Mouse (Mus musculus): Measurements from ENCODE around the gene Syngr1.

DNA sequence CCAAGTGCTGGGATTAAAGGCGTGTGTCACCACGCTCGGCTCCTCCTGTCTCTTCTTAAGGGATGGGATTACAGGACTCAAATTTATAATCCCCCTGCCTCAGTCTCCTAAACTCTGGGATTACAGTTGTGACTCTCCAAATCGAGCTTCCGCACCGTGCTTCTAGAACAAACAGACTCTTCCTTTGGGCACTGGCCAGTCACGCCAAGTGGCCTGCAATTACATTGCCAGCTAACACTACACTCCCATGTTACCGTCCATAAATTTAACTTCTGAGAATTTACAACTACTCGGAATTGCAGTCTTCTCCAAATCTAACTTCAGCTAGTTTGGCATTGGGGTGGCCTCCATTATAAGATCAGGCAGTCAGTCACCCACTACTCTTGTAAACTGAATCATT is 41.3 kb downstream of the Syngr1 start:
- no peak for TF ChIP-seq USF1 (IDR thresholded peaks at IDR 0.05; ENCODE audit: low read depth, low read length)
- no peak for TF ChIP-seq ETS1 (conservative IDR thresholded peaks at IDR 0.05; ENCODE audit: low read depth, low read length)
- TF ChIP-seq POLR2A (IDR thresholded peaks at IDR 0.05; ENCODE audit: low read depth, low read length) = no peak
- no peak for TF ChIP-seq EP300 (IDR thresholded peaks at IDR 0.05; ENCODE audit: low read length)
- no peak for TF ChIP-seq ZKSCAN1 (IDR thresholded peaks at IDR 0.05; ENCODE audit: borderline replicate concordance, low read depth, low read length)
